Mouse (Mus musculus): Measurements from ENCODE around the gene Cel.

The Cel gene

DNA sequence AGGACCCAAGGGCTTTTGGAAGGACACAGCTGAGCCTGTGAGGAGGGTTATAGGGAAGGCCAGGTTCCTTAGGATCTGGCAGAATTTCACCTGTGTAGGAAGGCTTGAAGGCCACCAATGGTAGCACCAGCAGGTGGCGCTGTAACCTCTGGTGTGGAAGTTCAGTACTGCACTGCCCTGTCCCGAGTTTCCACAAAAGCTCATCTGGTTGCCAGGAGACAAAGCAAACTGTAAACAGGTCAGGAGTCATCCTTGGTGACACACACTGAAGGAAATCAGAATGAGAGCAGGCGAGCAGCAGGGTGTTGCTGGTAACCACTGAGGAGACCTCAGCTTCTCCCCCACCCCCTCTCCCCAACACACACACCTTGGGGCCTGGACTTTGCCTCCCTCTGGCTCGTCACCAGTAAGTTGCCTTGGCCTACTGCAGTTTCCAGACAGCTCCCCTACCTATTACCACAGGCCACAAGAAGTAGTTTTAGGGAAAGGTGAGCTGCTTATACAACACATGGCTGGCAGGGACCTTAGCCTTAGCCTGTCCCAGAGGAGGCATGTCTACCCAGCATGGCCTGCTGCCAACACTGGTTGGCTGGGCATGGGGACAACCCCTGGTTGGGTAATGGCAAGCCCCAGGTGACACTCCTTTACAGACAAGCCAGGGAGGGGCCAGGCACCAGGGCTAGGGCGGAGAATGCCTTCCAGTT lies 45.8 kb downstream of the Cel start:
- peak; percentile 93 to 94 for DNase-seq

DNA sequence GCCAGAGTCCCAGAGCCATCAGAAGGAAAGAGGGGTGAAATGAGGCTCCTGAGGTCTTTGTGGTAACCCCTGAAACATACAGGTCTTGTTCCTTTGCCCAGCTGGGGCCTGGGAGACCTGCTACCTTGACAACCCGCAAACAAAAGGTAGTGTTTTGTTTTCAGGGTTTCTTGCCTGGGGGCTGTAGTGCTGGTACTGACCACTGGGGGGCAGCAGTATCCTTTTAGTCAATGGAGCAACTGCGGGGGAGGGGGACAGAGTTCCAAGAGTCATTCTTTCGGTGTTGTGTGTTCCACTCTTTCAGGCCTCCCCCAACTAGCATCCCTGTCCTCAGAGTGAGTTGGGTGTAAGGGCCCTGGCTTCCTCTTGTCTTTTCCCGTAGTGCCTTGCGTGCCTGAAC lies 48.7 kb downstream of the Cel start:
- DNase-seq = peak; percentile 98 to 99

DNA sequence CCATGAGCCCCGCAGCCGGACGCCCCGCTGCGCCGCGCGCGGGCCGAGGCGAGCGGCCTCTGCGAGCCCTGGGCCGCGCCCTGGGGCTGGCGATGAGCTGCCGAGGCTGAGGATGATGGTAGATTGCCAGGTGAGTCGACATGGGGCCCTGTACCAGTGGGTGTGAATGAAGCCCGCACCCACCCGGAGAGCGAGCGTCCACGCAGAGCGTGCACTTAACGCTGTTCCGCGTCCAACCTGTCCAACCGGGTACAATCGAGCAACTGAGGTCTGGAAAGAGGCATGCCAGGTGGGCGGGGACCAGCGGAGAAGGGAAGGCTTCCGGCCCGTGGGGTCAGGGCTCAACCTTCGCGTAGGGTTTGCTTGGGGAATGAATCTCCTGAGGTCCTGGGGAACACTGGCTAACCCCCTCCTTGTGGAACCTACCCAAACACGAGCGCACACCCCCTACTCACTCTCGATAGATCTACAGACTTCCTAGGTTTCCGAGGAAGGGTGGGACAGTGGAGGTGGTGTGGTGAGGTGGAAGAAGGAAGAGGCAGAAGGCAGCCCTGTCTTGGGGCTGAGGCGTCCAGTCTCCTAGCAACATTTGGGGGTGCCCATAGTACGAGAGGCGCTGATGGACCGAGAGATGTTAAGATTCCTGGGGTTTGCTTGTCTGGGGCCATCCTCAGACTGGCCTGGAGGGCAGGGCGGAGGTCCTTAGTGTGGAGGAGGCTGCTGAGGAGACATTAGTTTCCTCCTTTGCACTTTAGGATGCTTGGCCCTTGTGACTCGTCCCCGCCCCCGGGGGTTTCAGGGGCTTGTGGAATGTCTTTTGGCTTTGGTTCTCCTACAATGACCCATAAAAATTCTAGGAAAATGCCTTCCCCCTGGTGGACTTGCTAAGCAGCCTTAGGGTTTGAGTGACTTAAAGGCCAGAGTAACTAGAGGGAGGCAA lies 49.5 kb downstream of the Cel start:
- peak; percentile 64 to 68 for DNase-seq

DNA sequence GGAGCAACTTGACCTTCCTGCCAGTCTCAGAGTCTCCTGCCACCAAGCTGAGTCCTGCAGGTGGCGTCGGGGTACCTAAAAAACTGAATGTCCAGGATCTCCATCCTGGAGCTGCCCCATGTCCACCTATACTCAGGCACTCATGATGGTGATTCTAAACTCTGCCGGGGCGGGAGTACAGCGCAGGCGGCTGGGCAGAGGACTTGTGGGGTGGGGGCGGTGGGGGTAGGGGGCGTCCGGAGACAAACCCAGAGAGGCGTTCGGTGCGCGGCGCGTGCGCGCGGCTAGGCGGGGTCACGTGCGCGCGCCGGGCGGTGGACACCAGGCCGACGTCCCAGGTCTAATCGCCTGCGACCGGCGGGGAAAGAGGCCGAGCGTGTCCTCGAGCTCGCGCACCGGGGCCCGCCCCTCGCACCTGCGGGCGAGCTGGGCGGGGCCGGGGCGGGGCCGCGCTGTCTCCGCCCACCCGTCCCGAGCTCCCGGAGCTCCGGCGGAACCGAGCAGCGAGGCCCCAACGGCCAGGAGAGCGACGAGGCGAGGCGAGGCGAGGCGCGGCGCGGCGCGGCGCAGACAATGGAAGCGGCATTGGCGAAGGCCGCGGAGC lies 50.3 kb downstream of the Cel start, which contains the start of gene Ralgds:
Ralgds (plus strand) TSS at position 328 of the 604 bp plus-strand sequence.
- DNase-seq = peak; percentile 70 to 75

DNA sequence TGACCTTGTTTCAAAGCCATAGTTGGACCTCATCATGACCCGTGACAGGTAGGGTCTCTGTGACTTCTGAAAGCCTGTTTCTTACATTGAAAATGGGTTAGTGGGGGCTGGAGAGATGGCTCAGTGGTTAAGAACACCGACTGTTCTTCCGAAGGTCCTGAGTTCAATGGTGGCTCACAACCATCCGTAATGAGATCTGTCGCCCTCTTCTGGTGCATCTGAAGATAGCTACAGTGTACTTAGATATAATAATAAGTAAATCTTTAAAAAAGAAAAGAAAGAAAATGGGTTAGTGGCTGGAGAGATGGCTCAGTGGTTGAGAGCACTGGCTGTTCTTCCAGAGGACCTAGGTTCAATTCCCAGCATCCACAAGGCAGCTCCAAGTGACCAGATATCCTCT lies 51.6 kb downstream of the Cel start:
- DNase-seq = peak in 1 of 2 experiments; percentile 43

DNA sequence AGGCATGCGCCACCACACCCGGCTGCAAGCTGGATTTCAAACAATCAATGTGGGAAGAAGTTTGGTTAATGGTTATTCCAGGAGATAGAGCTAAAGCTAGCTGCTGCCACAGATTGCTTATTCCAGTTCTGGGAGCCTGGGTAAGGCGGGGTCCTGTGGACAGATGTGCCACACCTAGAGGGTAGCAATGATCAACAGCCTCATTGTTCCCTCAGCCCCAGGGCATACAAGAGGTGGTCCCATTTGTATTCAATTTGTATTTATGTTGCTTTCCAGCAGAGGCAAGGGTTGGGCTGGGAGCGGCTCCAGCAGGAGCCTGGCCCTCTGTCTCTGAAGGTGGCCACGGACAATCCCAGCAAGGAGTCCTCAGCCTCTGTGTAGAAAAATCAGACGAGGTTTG lies 56.9 kb downstream of the Cel start:
- peak in 1 of 2 experiments; percentile 0 for DNase-seq

DNA sequence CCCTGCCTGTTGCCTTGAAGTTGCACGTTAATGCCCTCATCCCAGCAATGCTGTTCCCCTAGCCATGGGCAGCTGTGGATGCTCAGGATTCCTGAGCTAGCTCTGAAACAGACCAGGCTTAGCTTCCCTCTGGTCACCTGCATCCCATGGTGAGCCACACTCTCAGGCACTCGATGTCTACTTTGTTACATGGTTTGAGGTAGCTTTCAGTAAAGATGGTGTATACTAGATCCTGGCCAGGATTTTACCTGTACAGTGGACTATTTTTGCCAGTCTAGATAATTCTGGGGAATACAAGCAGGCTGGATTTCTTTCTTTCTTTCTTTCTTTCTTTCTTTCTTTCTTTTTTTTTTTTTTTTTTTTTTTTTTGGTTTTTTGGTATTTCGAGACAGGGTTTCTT lies 57.4 kb downstream of the Cel start, which contains the start of gene Gm10134:
Gm10134 (plus strand) TSS at position 301 of the 400 bp plus-strand sequence.
- no peak for DNase-seq

Data from B cell, adult 2 months (primary cell).